In the genomic region with DNA sequence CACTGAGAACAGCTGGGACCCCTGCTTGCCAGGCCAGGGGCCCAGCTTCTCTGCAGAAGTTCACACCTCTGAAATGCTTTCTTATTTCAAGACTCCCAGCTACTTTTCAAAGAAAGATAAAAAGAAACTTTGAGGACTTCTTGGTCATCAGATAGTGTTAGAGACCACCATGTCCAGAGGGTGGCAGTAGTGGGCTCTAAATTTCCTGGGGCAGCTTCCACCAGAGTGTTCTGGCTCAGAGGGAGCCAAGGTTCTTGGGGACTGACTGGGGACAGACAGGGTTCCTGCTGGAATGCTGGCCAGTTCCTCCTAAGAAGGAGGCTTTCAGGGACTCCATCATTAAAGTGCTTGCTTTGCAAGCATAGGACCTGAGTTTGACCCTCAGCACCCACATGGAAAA, we compare ENCODE assay signal across 9 mouse cellular contexts. TPM values are rescaled to one million over a fixed set of nuclear protein-coding genes. Genes with fewer than 3 reads are reported as not detected.
DNase-seq lines count a peak whose midpoint lies in the region.
"Had no signal": no experiment of that assay in that cellular context is flagged by ENCODE, and none has a peak within 500 bp of the region (broad histone marks: within the 10 kb centered on the region; RNA-seq: fewer than 3 reads in every experiment).

No protein-coding gene starts in this region.

- peak; percentile 18 for DNase-seq in adrenal gland, postnatal 25 days
- DNase-seq in adrenal gland, postnatal 4 days (ENCODE audit: low spot score in 2 of 2), result no peak
- DNase-seq in layer of hippocampus, adult 11-12 months (ENCODE audit: low spot score), result peak; percentile 32
- no peak for DNase-seq in layer of hippocampus, adult 9-11 months
- DNase-seq in 3T3-L1 (ENCODE audit: low read depth, low spot score), result peak; percentile 69
- peak; percentile 26 for DNase-seq in embryo, embryonic 10 days (ENCODE audit: low spot score)
- DNase-seq in splenic B cell, adult 2 months (ENCODE audit: low read depth, low spot score), result peak; percentile 9
- DNase-seq in T-cell, adult 2 months (ENCODE audit: low spot score), result no peak

- no peaks in the 10 kb centered on the region for H3K36me3 ChIP-seq in splenic B cell, adult 2 months (ENCODE audit: control insufficient read depth, insufficient read depth, low read length, poor library complexity, severe bottlenecking)

- H3K27me3 ChIP-seq in splenic B cell, adult 2 months (ENCODE audit: control insufficient read depth, insufficient read depth, low read length, poor library complexity, severe bottlenecking), result no peaks in the 10 kb centered on the region

RNA-seq across cellular contexts. Expression of a gene that starts 31.8 kb away (rescaled TPM):
- total RNA-seq in adrenal gland, postnatal 25 days (2021), result 0.24 TPM in 1 of 2 replicates, not detected in the other
- total RNA-seq in adrenal gland, postnatal 4 days (2021), result under 1 TPM; 0.20 to 0.39 TPM
- total RNA-seq: layer of hippocampus, postnatal 25 days had no signal

RNA-seq across cellular contexts. Expression of a gene that starts 36.5 kb away (rescaled TPM):
- total RNA-seq in adrenal gland, postnatal 25 days (2021), result not detected in 2 replicates
- under 1 TPM; 0.48 to 0.62 TPM for total RNA-seq in adrenal gland, postnatal 4 days (2021)

Comparison
In these comparisons a context has a peak if more than half of its experiments do, and no peak if none do; other contexts are left out.
1. DNase-seq: peak in adrenal gland, postnatal 25 days (single experiment), layer of hippocampus, adult 11-12 months (single experiment), 3T3-L1 (single experiment), embryo, embryonic 10 days (single experiment) and splenic B cell, adult 2 months (single experiment); none in adrenal gland, postnatal 4 days (0 of 2), layer of hippocampus, adult 9-11 months (single experiment) and T-cell, adult 2 months (single experiment).